Mouse (Mus musculus) c-Kit-positive CD71-positive TER-119-positive erythroid progenitor cells, embryonic 14.5 days (primary cell): ENCODE data around the gene Eea1.
"Not testable (repeated sequence)": the region's sequence is repeated elsewhere in the genome, so short reads cannot be mapped to it uniquely, and the experiment has no call there.

Source experiments
- DNase-seq: peaks from one replicate; pipeline ENCODE4 v3.0.0-alpha.2; 2013; ENCODE audit warnings: low spot score

Gene Eea1

GRCm38 (mm10) chr10:96067347-96067746 is 126.9 kb downstream of the Eea1 start:
- DNase-seq: no peak

- DNase-seq: no peak
Measured at GRCm38 (mm10) chr10:96074386-96074785, 133.9 kb downstream of the Eea1 start.

GRCm38 (mm10) chr10:96075403-96075802 is 135.0 kb downstream of the Eea1 start:
- no peak for DNase-seq

GRCm38 (mm10) chr10:96075880-96076279 is 135.4 kb downstream of the Eea1 start:
- no peak for DNase-seq

- no peak for DNase-seq
Measured at GRCm38 (mm10) chr10:96076461-96076860, 136.0 kb downstream of the Eea1 start.

- not testable (repeated sequence) for DNase-seq
Measured at GRCm38 (mm10) chr10:96077480-96078066, 137.1 kb downstream of the Eea1 start.

- no peak for DNase-seq
Measured at GRCm38 (mm10) chr10:96079823-96080222, 139.4 kb downstream of the Eea1 start.

- peak; percentile 53 for DNase-seq
Measured at GRCm38 (mm10) chr10:96080440-96081381, 140.3 kb downstream of the Eea1 start.

GRCm38 (mm10) chr10:96082203-96082602 is 141.8 kb downstream of the Eea1 start:
- DNase-seq: no peak

GRCm38 (mm10) chr10:96089744-96090143 is 149.3 kb downstream of the Eea1 start:
- no peak for DNase-seq

- DNase-seq: no peak
Measured at GRCm38 (mm10) chr10:96090388-96090787, 149.9 kb downstream of the Eea1 start.

- no peak for DNase-seq
Measured at GRCm38 (mm10) chr10:96093890-96094531, 153.6 kb downstream of the Eea1 start.

GRCm38 (mm10) chr10:96094559-96094958 is 154.1 kb downstream of the Eea1 start:
- no peak for DNase-seq
